Mouse (Mus musculus): ENCODE data around the gene Ryr1.

Ryr1 gene

GRCm38 (mm10) chr7:28961927-28962670 is 162.9 kb downstream of the Ryr1 start, which contains the start of gene Actn4:
Gene Actn4, minus strand, starts transcription at chr7:28962340.
- WGBS: under 1% methylated on average over 76 of the region's 76 CpGs

DNA sequence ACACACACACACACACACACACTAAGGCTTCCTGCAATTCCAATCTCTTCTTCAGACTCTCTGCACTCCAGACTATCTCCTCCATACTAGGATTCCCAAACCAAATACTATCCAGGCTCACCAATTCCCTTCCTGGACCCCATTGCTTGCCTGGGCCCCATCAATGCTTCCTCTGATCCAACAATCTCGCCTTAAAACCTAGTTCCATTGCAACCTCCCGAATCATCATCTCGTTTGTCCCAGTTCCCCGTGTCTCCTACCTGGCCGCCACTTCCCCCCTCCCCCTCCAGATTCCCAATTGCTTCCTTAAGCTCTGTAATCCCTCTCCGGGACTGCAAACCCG is 163.4 kb downstream of the Ryr1 start:
- WGBS: 2% methylated on average over 7 of the region's 7 CpGs

DNA sequence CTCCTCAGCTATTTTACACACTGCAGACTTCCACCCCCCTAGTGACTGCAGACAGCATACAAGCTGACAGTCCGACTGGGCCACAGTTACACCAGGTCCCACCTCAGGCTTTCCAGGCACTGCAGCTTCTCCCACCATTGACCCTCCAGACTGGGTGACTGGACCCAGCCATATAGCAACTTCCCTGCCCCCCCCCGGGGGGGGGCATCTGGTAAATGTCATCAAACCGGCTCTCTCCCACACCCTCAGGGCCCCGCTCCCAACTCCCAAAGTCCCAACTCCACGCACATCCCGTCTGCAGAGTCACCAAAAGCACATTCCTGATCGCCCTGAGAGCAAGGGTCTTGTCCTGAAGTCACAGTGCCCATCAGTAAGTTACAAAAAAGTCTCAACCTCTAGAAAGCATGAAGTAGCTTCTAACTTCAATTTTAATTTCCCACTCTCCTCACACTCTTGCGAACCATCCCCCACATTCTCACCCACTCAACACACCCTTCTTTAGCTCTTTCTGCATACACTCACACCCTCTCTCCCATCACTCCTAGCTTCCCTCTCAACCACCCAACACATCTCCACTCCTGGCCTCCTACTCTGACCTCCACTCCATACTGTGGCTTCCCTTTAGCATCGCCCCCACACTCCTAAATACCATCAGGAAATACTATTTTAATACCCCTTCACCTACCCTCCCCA is 164.5 kb downstream of the Ryr1 start:
- 27% methylated on average over 9 of the region's 9 CpGs for WGBS

DNA sequence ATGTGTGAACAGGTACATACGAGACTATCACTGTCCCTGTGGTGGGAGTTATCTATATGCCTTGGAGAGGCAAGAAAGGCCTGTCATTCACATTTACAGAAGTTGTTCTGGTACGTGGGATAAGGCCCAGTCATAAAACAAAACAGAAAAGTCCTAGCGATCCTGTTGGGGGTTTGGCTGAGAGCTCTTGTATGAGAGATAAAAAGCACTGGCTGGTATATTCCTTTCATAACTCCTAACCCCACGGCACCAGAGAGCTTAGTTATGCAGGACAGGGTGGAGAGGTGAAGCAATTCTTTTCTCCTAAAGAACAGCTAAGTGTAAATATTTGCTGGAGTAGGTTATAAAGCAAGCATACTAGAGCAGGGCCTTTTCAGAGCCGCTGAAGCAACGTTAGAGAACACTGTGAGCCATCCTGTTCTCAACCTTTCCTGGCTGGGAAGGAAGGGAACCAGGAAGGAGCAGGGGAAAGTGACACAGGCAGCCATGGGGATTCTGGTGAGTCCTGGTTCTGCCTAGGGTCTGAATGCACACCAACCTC is 165.4 kb downstream of the Ryr1 start:
- 28% methylated on average over 6 of the region's 6 CpGs for WGBS

DNA sequence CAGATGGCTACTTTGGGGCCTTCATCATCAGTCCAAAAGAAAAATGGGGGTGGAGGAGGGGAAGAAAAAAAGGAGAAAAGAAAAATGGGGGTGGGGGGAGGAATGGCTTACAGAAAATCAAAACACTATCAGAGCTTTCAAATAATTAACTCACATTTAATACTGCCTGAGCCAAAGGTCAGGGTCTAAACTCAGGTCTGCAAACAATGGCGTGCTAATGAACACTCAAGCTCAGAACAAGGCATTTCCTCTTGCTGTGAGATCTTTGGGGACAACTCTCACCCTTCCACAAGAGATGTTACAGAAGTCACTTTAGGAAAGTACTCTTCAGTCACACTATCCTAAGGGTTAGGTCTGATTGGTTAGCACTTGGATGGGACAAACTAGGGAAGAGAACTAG is 166.2 kb downstream of the Ryr1 start:
- 70% methylated on average over 1 of the region's 1 CpGs for WGBS

GRCm38 (mm10) chr7:28957997-28958725 is 166.8 kb downstream of the Ryr1 start:
- 36% methylated on average over 1 of the region's 1 CpGs for WGBS

GRCm38 (mm10) chr7:28957286-28957685 is 167.7 kb downstream of the Ryr1 start:
- 60% methylated on average over 6 of the region's 6 CpGs for WGBS

DNA sequence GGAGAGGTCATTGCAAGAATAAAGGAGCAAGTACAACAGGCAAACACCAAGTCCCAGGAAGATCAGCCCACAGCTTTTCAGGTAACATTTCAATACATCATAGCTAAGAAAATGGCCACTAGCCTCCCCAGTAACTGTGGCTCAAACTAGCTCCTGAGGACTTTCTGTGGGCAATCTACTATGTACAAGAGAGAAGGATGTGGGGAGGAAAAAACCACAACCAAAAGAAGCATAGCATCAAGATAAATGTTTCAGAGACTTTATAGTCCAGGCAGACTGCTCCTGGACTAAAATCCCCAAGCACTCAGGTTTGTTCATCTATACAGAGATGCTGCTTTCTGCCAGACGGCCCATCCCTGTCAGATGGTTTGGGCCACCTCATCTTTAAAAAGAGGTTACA is 168.7 kb downstream of the Ryr1 start:
- 74% methylated on average over 1 of the region's 1 CpGs for WGBS

GRCm38 (mm10) chr7:28955295-28955897 is 169.6 kb downstream of the Ryr1 start:
- WGBS: 27% methylated on average over 5 of the region's 5 CpGs

GRCm38 (mm10) chr7:28954773-28955172 is 170.2 kb downstream of the Ryr1 start:
- WGBS: 38% methylated on average over 4 of the region's 4 CpGs

GRCm38 (mm10) chr7:28953476-28954376 is 171.3 kb downstream of the Ryr1 start:
- 16% methylated on average over 2 of the region's 2 CpGs for WGBS

All from cerebral cortex, adult 2 months (tissue).